In the genomic region with DNA sequence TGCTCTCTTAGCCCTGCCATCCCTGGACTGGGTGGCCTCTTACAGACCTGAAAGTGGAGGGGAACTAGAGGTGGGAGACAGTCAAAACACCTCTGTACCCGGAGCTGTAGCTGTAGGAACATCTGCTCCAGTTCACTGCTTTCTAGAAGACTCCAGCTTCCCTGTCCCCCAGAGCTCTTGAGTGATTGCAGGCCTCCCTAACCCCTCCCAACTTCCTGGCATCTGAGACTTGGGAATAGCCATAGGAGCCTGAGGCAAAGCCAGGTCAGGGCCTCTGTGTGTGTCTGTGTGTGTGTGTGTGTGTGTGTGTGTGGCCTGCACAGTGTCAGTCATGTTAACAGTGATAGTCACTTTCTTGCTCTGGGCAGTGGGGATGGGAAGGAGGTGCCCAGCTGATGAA, we compare ENCODE assay signal across 14 mouse cellular contexts.
DNase-seq lines count a peak whose midpoint lies in the region; ATAC-seq lines count a peak whose summit lies in the region.
"Had no signal": no experiment of that assay in that cellular context is flagged by ENCODE, and none has a peak within 500 bp of the region (broad histone marks: within the 10 kb centered on the region; RNA-seq: fewer than 3 reads in every experiment).

No protein-coding gene starts in this region.

- H3K4me1 ChIP-seq in intestine, embryonic 15.5 days (replicated peaks) = peaks cover 35% of the 10 kb centered on the region
- peaks cover 42% of the 10 kb centered on the region for H3K4me1 ChIP-seq in intestine, embryonic 16.5 days (ENCODE audit: control insufficient read depth, insufficient read depth, low read length)

- H3K4me2 ChIP-seq in intestine, embryonic 15.5 days (replicated peaks) = no peak overlapping the region
- no peak overlapping the region for H3K4me2 ChIP-seq in intestine, embryonic 16.5 days (ENCODE audit: low read depth, low read length)
- H3K4me2 ChIP-seq: forebrain, embryonic 13.5 days; neural tube, embryonic 12.5 days had no signal

- H3K4me3 ChIP-seq in intestine, embryonic 15.5 days (replicated peaks) = no peak overlapping the region
- no peak overlapping the region for H3K4me3 ChIP-seq in intestine, embryonic 16.5 days (ENCODE audit: low read length)
- H3K4me3 ChIP-seq: forebrain, embryonic 13.5 days; neural tube, embryonic 12.5 days had no signal

- no peak overlapping the region for H3K9ac ChIP-seq in intestine, embryonic 15.5 days
- no peak overlapping the region for H3K9ac ChIP-seq in intestine, embryonic 16.5 days (ENCODE audit: low read depth, low read length)
- H3K9ac ChIP-seq: forebrain, embryonic 13.5 days; neural tube, embryonic 12.5 days had no signal

- no peaks in the 10 kb centered on the region for H3K27me3 ChIP-seq in intestine, embryonic 15.5 days (replicated peaks)
- no peaks in the 10 kb centered on the region for H3K27me3 ChIP-seq in intestine, embryonic 16.5 days (replicated peaks; ENCODE audit: control insufficient read depth, insufficient read depth, low read length)
- H3K27me3 ChIP-seq: forebrain, embryonic 13.5 days; neural tube, embryonic 12.5 days had no signal

- no peak for ATAC-seq in intestine, embryonic 15.5 days
- no peak for ATAC-seq in intestine, embryonic 16.5 days
- ATAC-seq: forebrain, embryonic 13.5 days had no signal

- no peaks in the 10 kb centered on the region for H3K36me3 ChIP-seq in intestine, embryonic 15.5 days
- peaks cover 7% of the 10 kb centered on the region; the same call in 1 of the 2 replicates for H3K36me3 ChIP-seq in intestine, embryonic 16.5 days (ENCODE audit: control insufficient read depth, insufficient read depth, low read length)
- H3K36me3 ChIP-seq: G1E had no signal

- WGBS in intestine, embryonic 15.5 days = 24% methylated on average over 1 of the region's 1 CpGs
- 22% methylated on average over 1 of the region's 1 CpGs for WGBS in intestine, embryonic 16.5 days

- peak; percentile 68 for DNase-seq in embryo, embryonic 10 days (ENCODE audit: low spot score)
- no peak for DNase-seq in embryo, embryonic 9.5 days (ENCODE audit: extremely low spot score)
- DNase-seq in retina, postnatal 1 day = peak; percentile 56
- DNase-seq in retina, embryonic 14.5 days (ENCODE audit: low spot score) = no peak
- DNase-seq in layer of hippocampus, adult 9-10 months (ENCODE audit: low spot score) = no peak
- no peak for DNase-seq in left cerebral cortex, adult 18-20 months (ENCODE audit: low spot score in 2 of 2)
- DNase-seq: liver; thymus, adult 18-20 months had no signal

- H3K27ac ChIP-seq in intestine, embryonic 15.5 days = peak overlapping the region; percentile 29; the same call in 1 of the 2 replicates
- H3K27ac ChIP-seq in intestine, embryonic 16.5 days (ENCODE audit: low read length) = no peak overlapping the region
- H3K27ac ChIP-seq: forebrain, embryonic 13.5 days; macrophage; neural tube, embryonic 12.5 days had no signal

- no peaks in the 10 kb centered on the region for H3K9me3 ChIP-seq in intestine, embryonic 15.5 days
- H3K9me3 ChIP-seq in intestine, embryonic 16.5 days (ENCODE audit: control insufficient read depth, low read length) = no peaks in the 10 kb centered on the region
- H3K9me3 ChIP-seq: forebrain, embryonic 13.5 days; neural tube, embryonic 12.5 days had no signal

Comparison
In these comparisons a context has a peak if more than half of its experiments do, and no peak if none do; other contexts are left out.
1. DNase-seq: peak in embryo, embryonic 10 days (single experiment) and retina, postnatal 1 day (single experiment); none in embryo, embryonic 9.5 days (single experiment), retina, embryonic 14.5 days (single experiment), layer of hippocampus, adult 9-10 months (single experiment) and left cerebral cortex, adult 18-20 months (0 of 2).